Mouse (Mus musculus) embryonic facial prominence, embryonic 12.5 days (tissue): ENCODE results near the gene Tent2. TPM values are rescaled to one million over a fixed set of nuclear protein-coding genes. Genes with fewer than 3 reads are reported as not detected.

Source experiments
- polyA plus RNA-seq: library from polyadenylated mRNA; unstranded; fragments of >200 nt; fragmentation: Nextera tagmentation; extraction: Ambion mirVana; gene quantifications from 2 replicates; pipeline ENCODE4 v1.2.1, GENCODE M21; 2016

The Tent2 gene
- polyA plus RNA-seq, 1 experiment from 2014 or later = 76.4 TPM

Other genes starting within 250 kb of the Tent2 start
- gene Cmya5, start 47.7 kb downstream of the Tent2 start, polyA plus RNA-seq = 0.11 and 0.14 TPM in 2 replicates
- 12.2 and 12.7 TPM in 2 replicates for gene Homer1, start 107.2 kb upstream of the Tent2 start, polyA plus RNA-seq